Mouse (Mus musculus) cerebellum, adult 2 months (tissue): ENCODE results near the gene Apom. TPM values are rescaled to one million over a fixed set of nuclear protein-coding genes. Genes with fewer than 3 reads are reported as not detected.

Experiments used
- DNase-seq, 2 experiments: peaks; one replicate each; pipeline ENCODE4 v3.0.0; 2021
- H3K27ac ChIP-seq: fragments of 200-500 bp; 2 replicates; pipeline ENCODE4 v1.5.1; 2012; ENCODE audit warnings: low read length, control low read depth, inconsistent platforms; ENCODE audit not compliant: insufficient read depth
- H3K27me3 ChIP-seq: fragments of 200-500 bp; 2 replicates; pipeline ENCODE4 v1.6.1; 2012; ENCODE audit warnings: inconsistent platforms, mild to moderate bottlenecking, low read length, moderate library complexity; ENCODE audit not compliant: control insufficient read depth, insufficient read depth
- H3K4me1 ChIP-seq: fragments of 200-500 bp; 2 replicates; pipeline ENCODE4 v1.6.1; 2011; ENCODE audit warnings: low read length; ENCODE audit not compliant: control insufficient read depth, insufficient read depth
- H3K4me3 ChIP-seq: fragments of 200-500 bp; replicated peaks from 2 replicates; pipeline ENCODE3; 2011; ENCODE audit warnings: mild to moderate bottlenecking, low read depth, low read length, control low read depth; ENCODE audit not compliant: insufficient read depth
- CTCF ChIP-seq: fragments of 200-500 bp; IDR thresholded peaks from 2 replicates; pipeline ENCODE4 v1.5.1; 2011; ENCODE audit warnings: low read depth, mild to moderate bottlenecking, control low read depth, low read length, moderate library complexity, borderline replicate concordance; ENCODE audit not compliant: insufficient read depth
- POLR2A ChIP-seq: fragments of 200-500 bp; IDR thresholded peaks from 2 replicates; pipeline ENCODE4 v1.6.1; 2011; ENCODE audit warnings: low read length, control low read depth, borderline replicate concordance; ENCODE audit not compliant: insufficient read depth
- WGBS: fragments of 180-500 bp; shearing (Covaris S2); methylation state at CpG from one replicate; pipeline ENCODE4 v1.1.7; 2018; 5-methylcytosine and 5-hydroxymethylcytosine counted together
- polyA plus RNA-seq: library from polyadenylated mRNA; depleted of rRNA; stranded (reverse); fragments of >200 nt; gene quantifications from 2 replicates; pipeline ENCODE4 v1.2.3, GENCODE M21; 2012

The Apom gene
- polyA plus RNA-seq, 1 experiment, result 0.28 TPM

DNA sequence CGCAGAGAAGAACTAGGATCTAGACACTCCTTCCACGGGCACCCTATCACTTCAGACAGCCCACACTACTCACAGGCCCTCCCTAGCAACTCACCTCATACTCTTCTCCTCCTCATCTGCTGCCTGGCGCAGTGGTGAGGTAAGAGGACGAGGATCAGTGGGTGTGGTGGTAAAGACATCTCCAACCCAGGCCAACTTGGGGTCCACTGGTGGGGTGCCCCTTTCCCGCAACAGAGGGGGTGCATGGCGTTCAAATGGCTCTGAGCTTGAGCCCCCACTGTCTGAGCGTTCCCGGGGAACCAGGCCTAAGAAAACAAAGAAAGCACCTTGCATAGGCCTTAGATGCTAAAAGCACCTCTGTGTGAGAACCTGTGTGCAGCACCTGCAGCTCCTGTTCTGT lies 25.4 kb upstream of the Apom start:
- 87% methylated on average over 8 of the region's 8 CpGs for WGBS
- Histone ChIP-seq H3K27ac (no peak overlapping the region), H3K4me3 (no peak overlapping the region), H3K4me1 (peaks cover 10% of the 10 kb centered on the region; the same call in 1 of the 2 replicates), H3K27me3 (no peaks in the 10 kb centered on the region)
- TF ChIP-seq CTCF, result no peak
- no peak for TF ChIP-seq POLR2A
- DNase-seq, result no peak

DNA sequence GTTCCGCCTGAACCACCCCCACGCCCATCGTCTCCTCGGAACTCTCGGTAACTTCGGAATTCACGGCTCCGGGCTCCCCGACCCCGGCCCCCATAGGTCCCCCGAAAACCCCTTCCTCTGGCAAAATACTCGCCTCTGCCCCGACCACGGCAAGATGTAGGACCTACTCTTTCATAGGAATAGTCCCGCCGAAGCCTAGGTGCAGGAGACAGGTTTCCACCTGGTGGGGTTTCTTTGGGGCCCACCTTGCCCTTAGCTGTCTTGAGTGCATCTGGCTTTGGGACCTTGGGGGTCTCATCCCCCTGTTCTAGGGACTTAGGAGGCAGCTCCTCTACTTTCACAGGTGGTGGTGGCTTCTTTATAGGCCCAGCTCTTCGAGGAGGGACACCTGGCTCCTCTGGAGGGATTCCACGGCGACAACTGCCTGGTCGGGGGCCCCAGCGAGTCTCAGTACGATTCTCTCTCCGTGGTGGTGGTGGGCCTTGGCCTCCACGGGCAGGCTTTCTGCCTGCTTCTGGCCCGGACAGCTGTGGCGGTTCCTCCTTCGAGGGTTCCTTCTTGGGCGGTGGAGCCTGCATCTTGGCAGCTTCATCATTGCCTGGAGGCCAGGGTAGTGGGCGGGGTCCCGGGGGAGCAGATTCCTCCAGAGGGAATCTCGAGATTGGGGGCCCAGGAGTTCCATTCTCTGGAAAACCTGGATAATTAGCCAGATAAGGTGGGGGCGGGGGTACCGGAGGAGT lies 24.8 kb upstream of the Apom start:
- H3K27me3 ChIP-seq, result no peaks in the 10 kb centered on the region
- H3K4me1 ChIP-seq, result peaks cover 6% of the 10 kb centered on the region; the same call in 1 of the 2 replicates
- DNase-seq, result no peak
- TF ChIP-seq CTCF (no peak), POLR2A (no peak)
- WGBS, result 76% methylated on average over 33 of the region's 33 CpGs
- H3K4me3 ChIP-seq, result no peak overlapping the region
- H3K27ac ChIP-seq, result no peak overlapping the region

DNA sequence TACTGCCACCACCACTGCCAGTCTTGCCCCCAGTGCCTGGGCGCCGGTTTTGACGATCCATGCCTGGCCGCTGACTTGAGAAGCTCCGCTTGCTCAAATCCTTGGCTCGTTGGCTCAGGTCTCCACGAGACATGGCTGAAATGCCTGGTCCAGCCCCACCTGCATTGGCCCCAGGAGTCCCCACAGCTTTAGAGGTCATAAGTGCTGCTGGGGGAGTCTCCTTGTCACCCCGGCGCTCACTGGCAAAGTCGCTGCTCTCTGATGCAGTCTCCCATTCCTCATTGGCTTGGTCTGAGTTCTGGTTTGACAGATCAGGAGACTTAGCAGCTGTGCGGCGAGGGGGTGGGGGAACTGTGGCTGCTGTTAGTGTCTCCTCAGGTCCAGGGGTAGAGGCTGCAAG lies 23.6 kb upstream of the Apom start:
- TF ChIP-seq CTCF, result no peak
- TF ChIP-seq POLR2A, result no peak
- DNase-seq, result no peak
- Histone ChIP-seq H3K4me3 (no peak overlapping the region), H3K27me3 (no peaks in the 10 kb centered on the region), H3K4me1 (no peaks in the 10 kb centered on the region), H3K27ac (no peak overlapping the region)
- WGBS, result 72% methylated on average over 12 of the region's 12 CpGs

DNA sequence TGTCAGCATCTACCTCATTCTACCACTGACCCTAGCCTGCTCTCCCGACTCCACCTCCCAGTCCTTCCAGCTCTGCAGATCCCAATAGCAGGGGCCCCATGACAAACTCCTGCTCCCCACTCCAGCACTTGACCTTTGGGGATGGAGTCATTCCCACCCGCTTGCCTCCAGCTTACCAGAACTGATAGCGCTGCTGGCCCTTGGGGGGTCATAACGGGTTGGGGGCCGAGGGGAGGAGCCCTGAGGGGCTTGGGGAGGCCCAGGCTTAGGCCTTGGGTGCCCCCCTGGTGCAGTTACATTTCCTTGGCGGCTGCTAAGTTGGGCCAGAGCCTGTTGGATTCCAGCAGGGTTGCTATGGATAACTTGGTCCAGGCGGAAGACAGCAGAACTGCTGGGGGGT lies 22.8 kb upstream of the Apom start:
- no peaks in the 10 kb centered on the region for H3K27me3 ChIP-seq
- H3K4me3 ChIP-seq, result no peak overlapping the region
- H3K27ac ChIP-seq, result no peak overlapping the region
- no peaks in the 10 kb centered on the region for H3K4me1 ChIP-seq
- TF ChIP-seq POLR2A (no peak), CTCF (no peak)
- DNase-seq, result no peak
- 34% methylated on average over 7 of the region's 7 CpGs for WGBS

DNA sequence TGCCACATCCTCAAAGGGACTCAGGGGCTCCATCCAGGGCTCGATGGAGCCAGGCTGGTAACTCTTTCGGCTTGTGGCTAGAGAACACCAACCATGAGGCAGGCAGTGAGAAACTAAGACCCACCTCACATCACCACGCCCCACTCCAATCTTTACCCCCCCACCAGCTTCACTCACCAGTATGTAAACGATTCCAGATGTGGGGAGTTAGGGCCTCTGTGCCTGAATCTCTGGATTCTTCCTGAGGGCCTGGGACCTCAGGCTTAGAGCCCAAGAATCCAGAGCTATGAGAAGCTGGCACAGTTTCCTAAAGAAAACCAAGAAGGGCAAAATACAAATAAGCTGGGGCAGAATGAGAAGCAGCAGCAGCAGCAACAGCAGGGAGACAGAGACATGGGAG lies 22.1 kb upstream of the Apom start:
- Histone ChIP-seq H3K27me3 (no peaks in the 10 kb centered on the region), H3K4me3 (no peak overlapping the region), H3K4me1 (no peaks in the 10 kb centered on the region), H3K27ac (no peak overlapping the region)
- WGBS, result 84% methylated on average over 4 of the region's 4 CpGs
- no peak for DNase-seq
- TF ChIP-seq POLR2A (no peak), CTCF (no peak)

DNA sequence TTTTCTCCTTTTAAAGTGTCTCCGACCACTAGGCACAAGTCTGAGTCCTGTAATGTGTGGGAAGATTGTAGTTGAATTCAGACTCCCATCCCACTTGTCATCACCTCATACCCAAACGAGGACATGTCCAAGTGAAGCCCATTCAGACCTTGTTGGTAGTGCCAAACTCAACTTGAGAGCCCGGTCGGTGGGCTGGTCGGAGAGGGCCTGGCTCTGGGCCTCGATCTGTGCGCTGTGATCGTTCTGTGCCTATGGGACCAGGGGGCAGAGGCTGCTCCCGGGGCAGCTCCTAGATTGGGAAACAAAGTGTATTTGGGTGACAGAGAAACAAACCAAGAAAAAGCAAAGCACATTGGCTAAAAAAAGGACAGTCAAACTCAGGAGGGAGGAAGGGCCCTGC lies 21.2 kb upstream of the Apom start:
- no peaks in the 10 kb centered on the region for H3K4me1 ChIP-seq
- no peak overlapping the region for H3K4me3 ChIP-seq
- TF ChIP-seq POLR2A (no peak), CTCF (no peak)
- H3K27ac ChIP-seq, result no peak overlapping the region
- DNase-seq, result no peak
- 70% methylated on average over 9 of the region's 9 CpGs for WGBS
- H3K27me3 ChIP-seq, result no peaks in the 10 kb centered on the region

DNA sequence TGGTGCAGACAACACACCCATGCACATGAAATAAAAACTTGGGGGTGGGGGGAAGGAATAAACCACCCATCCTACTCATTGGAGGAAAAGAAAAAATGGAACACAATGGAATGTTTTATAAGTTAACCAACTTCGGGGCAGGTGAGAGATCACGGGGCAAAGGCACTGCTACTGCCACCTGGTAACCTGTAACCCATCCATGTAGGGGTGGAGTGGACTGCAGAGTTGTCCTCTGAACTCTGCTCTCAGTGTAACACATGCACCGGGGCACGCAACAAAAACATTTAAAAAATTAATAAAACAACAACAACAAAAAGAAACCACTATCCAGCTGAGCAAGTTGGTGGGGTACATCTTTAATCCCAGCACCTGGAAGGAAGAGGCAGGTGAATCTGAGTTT lies 20.3 kb upstream of the Apom start:
- no peak for DNase-seq
- TF ChIP-seq CTCF (no peak), POLR2A (no peak)
- no peak overlapping the region for H3K4me3 ChIP-seq
- H3K4me1 ChIP-seq, result no peaks in the 10 kb centered on the region
- no peaks in the 10 kb centered on the region for H3K27me3 ChIP-seq
- WGBS, result 92% methylated on average over 4 of the region's 4 CpGs
- no peak overlapping the region for H3K27ac ChIP-seq

DNA sequence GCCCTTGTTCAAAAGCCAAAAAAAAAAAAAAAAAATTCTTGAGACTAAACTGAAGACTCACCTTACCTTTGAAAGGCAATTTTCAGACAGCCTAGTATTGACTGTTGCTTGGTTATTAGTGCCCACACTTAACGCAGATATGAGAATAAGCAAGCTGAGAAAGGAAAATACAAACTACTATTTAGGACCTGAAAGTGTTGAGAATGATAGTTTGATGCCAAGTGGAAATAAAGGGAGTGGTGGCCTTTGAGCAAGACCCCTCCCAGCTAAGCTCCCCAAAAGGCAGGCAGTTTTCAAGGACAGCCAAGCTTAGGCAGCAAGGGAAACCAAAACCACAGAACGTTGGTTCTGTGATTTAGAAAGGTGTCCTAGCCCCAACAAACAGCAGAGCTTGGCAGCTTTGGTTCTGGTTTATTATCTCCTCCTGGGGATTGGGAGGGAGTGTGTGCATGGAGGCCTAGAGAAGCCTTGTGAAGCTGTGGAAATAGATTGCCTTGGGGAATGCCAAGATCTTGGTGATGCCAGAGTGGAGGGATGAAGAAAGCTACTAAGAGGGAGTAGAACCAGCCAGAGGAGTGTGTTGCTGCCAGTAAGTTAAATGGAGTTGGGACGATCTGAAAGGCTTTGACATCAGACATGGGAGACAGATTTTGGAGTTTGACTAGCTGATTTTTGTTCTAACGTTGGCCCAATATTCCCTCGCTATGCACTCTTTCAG lies 16.2 kb upstream of the Apom start:
- Histone ChIP-seq H3K4me3 (no peak overlapping the region), H3K27me3 (no peaks in the 10 kb centered on the region), H3K27ac (no peak overlapping the region), H3K4me1 (no peaks in the 10 kb centered on the region)
- no peak for TF ChIP-seq POLR2A
- no peak for TF ChIP-seq CTCF
- DNase-seq, result no peak
- 47% methylated on average over 5 of the region's 5 CpGs for WGBS
